Mouse (Mus musculus) heart, adult 18-20 months (tissue): Measurements from ENCODE around the gene Ccnb1. TPM values are rescaled to one million over a fixed set of nuclear protein-coding genes. Genes with fewer than 3 reads are reported as not detected.
"Not testable (repeated sequence)": the region's sequence is repeated elsewhere in the genome, so short reads cannot be mapped to it uniquely, and the experiment has no call there.

Experiments used
- DNase-seq, 2 experiments: peaks; one replicate each; pipeline ENCODE4 v3.0.0; 2021 to 2022; ENCODE audit warnings: mixed read lengths in 1 of 2
- total RNA-seq, 2 experiments: library from RNA; stranded (reverse); gene quantifications; 2 replicates each; pipeline ENCODE4 v1.2.3; 2021

The Ccnb1 gene
- total RNA-seq, 2 experiments from 2014 or later: 0.57 to 1.1 TPM

- DNase-seq: no peak
These were observed 11.7 kb downstream of the Ccnb1 start for GRCm38 (mm10) chr13:100774704-100775103.

GRCm38 (mm10) chr13:100755329-100755728 is 31.0 kb downstream of the Ccnb1 start:
- DNase-seq: peak; percentile 41 to 54

GRCm38 (mm10) chr13:100754186-100754585 is 32.2 kb downstream of the Ccnb1 start:
- no peak for DNase-seq

DNA sequence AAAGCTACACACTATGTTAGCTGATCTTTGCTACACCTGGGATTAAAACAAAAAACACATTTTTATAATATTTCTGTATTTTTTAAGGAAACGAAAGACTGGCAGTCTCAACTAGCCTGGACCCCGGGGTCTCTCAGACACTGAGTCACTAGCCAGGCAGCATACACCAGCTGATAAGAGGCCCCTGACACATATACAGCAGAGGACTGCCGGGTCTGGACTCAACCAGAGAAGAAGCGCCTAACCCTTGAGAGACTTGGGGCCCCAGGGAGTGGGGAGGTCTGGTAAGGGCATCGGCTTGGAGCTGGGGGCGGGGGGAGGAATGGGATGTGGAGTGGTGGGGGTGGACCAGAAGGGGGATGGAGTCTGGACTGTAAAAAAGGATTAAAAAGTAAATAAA is 33.4 kb downstream of the Ccnb1 start:
- no peak for DNase-seq

DNA sequence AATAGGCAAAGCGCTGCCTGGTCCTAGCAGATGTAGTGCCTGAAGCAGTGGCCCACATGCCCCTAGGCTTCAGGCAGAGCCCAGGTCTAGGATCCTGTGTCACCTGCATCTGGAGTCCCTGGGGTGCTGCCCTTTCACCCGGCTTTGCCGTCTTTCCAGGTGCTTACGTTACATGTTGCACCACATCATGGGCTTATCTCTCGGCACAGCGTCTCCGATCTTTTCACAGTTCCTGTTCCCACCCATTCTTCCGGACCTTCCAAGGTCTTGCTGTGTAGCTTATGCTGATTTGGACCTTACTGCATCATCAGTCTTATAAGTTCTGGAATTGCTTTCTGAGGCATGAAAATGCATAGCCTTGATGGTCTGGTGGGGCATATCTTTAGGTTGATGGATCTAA is 33.8 kb downstream of the Ccnb1 start:
- DNase-seq: no peak

DNA sequence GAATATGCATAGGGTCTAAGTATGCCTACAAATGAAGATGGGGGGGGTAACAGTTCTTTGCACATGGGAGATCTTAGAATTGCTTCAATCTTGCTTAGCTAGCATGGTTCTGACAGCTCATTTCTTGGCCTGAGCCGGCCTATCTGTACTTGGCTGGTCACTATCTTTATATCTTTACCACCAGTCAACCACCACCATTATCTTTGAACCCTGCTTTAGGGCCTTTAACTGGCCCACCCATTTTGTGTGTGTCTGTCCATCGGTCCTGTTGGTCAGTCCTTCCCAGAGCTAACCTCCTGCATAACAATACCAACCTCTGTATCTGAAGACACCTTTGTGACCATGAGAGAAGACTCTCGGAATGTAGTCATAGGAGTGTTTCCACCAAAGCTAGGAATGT is 35.0 kb downstream of the Ccnb1 start:
- DNase-seq: no peak

- no peak for DNase-seq
These were observed 35.6 kb downstream of the Ccnb1 start for GRCm38 (mm10) chr13:100750799-100751198.

- peak in 1 of 2 experiments; percentile 4 for DNase-seq
These were observed 37.7 kb downstream of the Ccnb1 start for GRCm38 (mm10) chr13:100748638-100749037.

GRCm38 (mm10) chr13:100746090-100746489 is 40.3 kb downstream of the Ccnb1 start:
- DNase-seq: no peak

DNA sequence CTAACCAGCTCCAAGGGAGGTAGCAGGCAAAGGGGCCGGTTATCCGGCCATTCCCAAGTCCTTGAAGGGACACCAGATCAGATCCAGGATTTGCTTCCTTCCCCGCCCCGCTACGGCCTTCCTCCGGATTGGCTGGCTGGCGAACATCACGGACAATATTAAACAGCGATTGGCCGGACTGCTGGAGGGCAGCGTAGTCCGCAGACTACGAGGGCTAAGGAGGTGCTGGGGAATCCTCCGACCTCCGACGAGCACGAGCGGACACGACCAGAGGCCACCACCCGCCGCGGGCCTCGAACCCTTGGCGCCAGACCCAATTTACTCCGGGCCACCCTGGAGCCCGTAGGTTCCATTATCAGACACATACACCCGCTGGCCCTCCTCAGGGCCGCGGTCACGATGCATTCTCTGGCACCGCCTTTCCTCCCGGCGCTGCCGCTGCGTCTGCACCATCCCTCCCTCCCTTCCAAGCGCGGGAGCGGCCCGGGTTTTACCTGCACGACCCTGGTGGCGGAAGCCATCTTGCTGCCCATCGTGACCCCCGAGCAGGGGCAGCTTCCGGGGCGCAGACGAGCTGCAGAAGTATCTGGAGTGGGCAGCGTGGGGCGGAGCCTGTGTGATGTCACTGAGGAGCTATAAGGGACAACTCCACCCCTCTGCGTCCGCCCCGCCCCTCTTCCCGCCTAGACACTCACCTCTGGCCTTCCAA is 42.2 kb downstream of the Ccnb1 start, which contains the start of gene Mrps36:
TSS of gene Mrps36 (minus strand) at position 624 of the 709 bp plus-strand sequence.
- DNase-seq: peak; percentile 96

DNA sequence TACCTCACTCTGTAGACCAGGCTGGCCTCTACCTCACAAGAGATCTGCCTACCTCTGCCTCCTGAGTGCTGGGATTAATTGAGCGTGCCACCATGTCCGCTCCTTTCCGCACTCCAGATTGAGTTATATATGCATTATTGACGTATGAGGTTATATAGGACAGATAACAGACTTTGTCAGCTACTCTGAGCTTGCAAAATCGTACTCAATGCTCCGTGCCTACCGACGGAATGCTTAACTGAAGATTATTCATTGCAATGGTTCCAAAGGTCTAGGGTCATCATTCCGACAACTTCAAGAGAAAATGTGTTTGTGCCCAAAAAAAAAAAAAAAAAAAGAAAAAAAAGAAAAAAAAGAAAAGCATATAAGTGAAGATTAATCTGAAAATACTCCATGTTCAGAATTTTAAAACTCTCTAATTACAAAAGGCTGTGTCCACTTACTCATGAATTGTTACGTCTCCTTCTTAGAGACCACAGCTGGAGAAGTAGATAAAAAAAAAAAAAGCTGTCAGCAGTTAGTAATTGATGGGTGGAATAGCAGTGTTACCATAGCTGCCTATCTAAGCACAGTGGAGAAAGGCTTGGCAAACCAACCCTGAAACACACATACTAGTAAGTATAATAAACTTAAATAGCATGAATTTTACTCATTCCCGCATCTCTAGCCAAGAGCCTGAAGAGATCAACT is 42.9 kb downstream of the Ccnb1 start:
- DNase-seq: no peak

GRCm38 (mm10) chr13:100742831-100743230 is 43.5 kb downstream of the Ccnb1 start:
- DNase-seq: no peak

DNA sequence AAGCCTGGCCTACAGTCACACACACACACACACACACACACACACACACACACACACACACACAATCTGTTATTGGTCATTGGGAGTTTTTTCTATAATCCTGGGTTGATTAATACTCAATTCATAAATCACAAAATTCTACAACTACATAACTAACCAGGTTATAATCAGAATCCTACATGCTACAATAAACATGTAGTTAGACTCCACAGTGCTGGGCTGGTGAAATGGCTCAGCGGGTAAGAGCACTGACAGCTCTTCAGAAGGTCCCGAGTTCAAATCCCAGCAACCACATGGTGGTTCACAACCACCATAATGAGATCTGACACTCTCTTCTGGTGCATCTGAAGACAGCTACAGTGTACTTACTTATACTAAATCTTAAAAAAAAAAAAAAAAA is 53.6 kb downstream of the Ccnb1 start:
- no peak for DNase-seq

DNA sequence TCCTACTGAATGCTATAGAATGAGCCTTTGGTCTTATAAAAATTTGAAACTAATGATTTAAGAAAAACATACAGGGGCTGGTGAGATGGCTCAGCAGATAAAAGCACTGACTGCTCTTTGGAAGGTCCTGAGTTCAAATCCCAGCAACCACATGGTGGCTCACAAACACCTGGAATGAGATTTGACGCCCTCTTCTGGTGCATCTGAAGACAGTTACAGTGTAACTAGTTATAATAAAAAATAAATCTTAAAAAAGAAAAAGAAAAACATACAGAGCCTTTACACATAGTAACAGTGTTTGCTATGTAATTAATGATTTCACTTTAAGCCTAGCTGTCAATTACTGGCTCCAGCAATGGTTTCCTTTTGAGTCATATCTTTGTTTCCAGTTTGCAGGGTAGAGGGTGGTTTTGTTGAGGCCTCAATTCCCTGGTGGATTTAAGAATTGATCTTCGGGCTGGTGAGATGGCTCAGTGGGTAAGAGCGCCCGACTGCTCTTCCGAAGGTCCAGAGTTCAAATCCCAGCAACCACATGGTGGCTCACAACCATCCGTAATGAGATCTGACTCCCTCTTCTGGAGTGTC is 54.8 kb downstream of the Ccnb1 start:
- not testable (repeated sequence) for DNase-seq

GRCm38 (mm10) chr13:100730861-100731176 is 55.6 kb downstream of the Ccnb1 start, which contains the start of gene Cdk7:
Cdk7 (minus strand) TSS chr13:100730939.
- peak; percentile 95 for DNase-seq

- peak in 1 of 2 experiments; percentile 33 for DNase-seq
These were observed 56.1 kb downstream of the Ccnb1 start for GRCm38 (mm10) chr13:100730153-100730860.

Other genes with a start within 250 kb of the Ccnb1 start
- under 1 TPM; 0.57 to 0.87 TPM for gene Ocln, start 233.9 kb downstream of the Ccnb1 start, total RNA-seq
- gene Marveld2, start 169.6 kb downstream of the Ccnb1 start, total RNA-seq: under 1 TPM; 0.42 to 0.57 TPM
- gene Ak6, start 135.6 kb downstream of the Ccnb1 start, total RNA-seq: 10 to 100 TPM; 59.8 to 63.5 TPM
- gene Rad17, start 135.5 kb downstream of the Ccnb1 start, total RNA-seq: 10 to 100 TPM; 15.0 to 17.1 TPM
- 10 to 100 TPM in 1 of 2 experiments, 1 to 10 TPM in 1; 9.6 to 18.1 TPM for gene Taf9, start 135.0 kb downstream of the Ccnb1 start, total RNA-seq
- under 1 TPM; 0.17 to 0.46 TPM for gene Ccdc125, start 116.9 kb downstream of the Ccnb1 start, total RNA-seq
- 10 to 100 TPM; 21.3 to 22.2 TPM for gene Cdk7, start 55.6 kb downstream of the Ccnb1 start, total RNA-seq
- 100 to 1,000 TPM; 165 to 196 TPM for gene Mrps36, start 41.9 kb downstream of the Ccnb1 start, total RNA-seq
- not detected for gene Cenph, start 10.7 kb downstream of the Ccnb1 start, total RNA-seq
- 10 to 100 TPM; 20.1 to 21.8 TPM for gene Slc30a5, start 46.9 kb upstream of the Ccnb1 start, total RNA-seq